Mouse (Mus musculus): ENCODE data around the gene Setdb1. TPM values are rescaled to one million over a fixed set of nuclear protein-coding genes. Genes with fewer than 3 reads are reported as not detected.

Gene Setdb1
- polyA plus RNA-seq, 1 experiment from 2014 or later = 42.2 TPM

DNA sequence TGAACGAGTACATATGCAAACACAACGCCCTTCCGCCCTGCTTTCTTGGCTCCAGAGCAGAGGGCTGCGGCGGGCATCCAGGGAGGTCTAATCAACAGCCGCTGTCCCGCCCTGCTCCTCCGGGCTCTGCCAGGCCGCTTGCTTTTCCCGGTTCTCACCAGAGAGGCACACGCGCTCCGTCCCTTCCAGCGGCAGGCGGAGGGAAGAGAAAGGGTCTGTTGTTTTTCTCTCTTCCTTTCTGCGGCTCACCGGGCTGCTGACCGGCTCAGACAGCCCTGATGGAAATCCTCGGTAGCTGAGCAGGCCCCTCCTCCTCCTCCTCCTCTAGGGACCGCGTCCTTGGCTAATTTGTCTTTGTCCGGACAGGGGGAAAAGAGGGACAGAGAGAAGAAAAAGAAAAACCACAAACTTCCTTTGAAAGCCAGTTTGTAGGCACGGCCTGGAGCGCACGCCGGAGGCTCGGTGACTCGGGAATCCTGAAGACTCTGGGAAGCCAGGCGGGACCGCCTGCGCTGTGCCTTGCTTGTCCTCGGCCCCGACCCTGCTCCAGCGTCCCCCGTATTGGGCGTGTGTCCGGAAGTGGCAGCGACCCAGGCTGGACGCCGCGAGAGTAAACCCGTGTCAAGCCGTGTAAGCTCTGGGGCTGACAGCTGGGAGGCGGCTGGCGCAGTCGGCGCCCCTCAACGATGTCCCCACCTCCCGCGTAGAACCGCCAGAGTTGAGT lies 74.0 kb downstream of the Setdb1 start:
- Histone ChIP-seq H3K4me3 (ENCODE audit: low read depth, low read length) (peak overlapping the region; percentile 67), H3K27me3 (replicated peaks; ENCODE audit: control insufficient read depth, insufficient read depth, low read length) (no peaks in the 10 kb centered on the region), H3K9ac (ENCODE audit: low read length) (peak overlapping the region; percentile 87), H3K36me3 (ENCODE audit: control insufficient read depth, insufficient read depth, low read length) (peaks cover 13% of the 10 kb centered on the region), H3K4me1 (ENCODE audit: control insufficient read depth, insufficient read depth, low read length) (peaks cover 11% of the 10 kb centered on the region), H3K4me2 (ENCODE audit: low read length) (peak overlapping the region; percentile 63), H3K27ac (ENCODE audit: low read depth, low read length) (peak overlapping the region; percentile 95), H3K9me3 (replicated peaks; ENCODE audit: control insufficient read depth, low read length) (no peaks in the 10 kb centered on the region)
- peak; percentile 88 for DNase-seq (ENCODE audit: low spot score)
- peak; percentile 73 for ATAC-seq
- WGBS = 0% methylated on average over 51 of the region's 51 CpGs

DNA sequence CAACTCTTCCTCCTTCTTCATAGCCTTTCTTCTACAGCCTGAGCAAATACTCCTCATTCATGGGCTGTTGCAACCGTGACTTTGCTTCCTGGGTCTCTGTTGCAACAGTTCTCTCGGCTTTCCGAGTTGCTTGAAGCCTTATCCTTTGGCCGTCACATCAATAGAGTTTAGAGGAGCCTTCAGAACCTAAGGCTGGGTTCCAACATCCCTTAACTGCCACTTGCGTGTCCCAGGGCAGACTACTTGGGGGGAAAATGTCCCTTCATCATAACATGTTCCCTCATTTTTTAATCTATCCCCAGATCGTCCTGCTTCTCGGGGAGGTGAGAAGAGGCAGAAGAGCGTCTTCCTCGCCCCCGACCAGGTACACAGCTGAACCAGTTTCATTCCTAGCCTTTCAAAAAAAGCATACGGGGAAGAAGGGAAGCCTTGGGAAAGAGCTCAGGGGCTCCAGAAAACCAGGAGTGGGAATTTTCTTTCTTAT lies 74.6 kb downstream of the Setdb1 start:
- Histone ChIP-seq H3K4me3 (ENCODE audit: low read depth, low read length) (peak overlapping the region; percentile 67), H3K9ac (ENCODE audit: low read length) (peak overlapping the region; percentile 87), H3K36me3 (ENCODE audit: control insufficient read depth, insufficient read depth, low read length) (peaks cover 7% of the 10 kb centered on the region; the same call in 1 of the 2 replicates), H3K4me2 (ENCODE audit: low read length) (peak overlapping the region; percentile 63), H3K27me3 (replicated peaks; ENCODE audit: control insufficient read depth, insufficient read depth, low read length) (no peaks in the 10 kb centered on the region), H3K4me1 (ENCODE audit: control insufficient read depth, insufficient read depth, low read length) (peaks cover 11% of the 10 kb centered on the region), H3K27ac (ENCODE audit: low read depth, low read length) (peak overlapping the region; percentile 95), H3K9me3 (replicated peaks; ENCODE audit: control insufficient read depth, low read length) (no peaks in the 10 kb centered on the region)
- WGBS = under 1% methylated on average over 11 of the region's 11 CpGs
- peak; percentile 46 for DNase-seq (ENCODE audit: low spot score)
- ATAC-seq = peak; percentile 8; the same call in 1 of the 2 replicates

DNA sequence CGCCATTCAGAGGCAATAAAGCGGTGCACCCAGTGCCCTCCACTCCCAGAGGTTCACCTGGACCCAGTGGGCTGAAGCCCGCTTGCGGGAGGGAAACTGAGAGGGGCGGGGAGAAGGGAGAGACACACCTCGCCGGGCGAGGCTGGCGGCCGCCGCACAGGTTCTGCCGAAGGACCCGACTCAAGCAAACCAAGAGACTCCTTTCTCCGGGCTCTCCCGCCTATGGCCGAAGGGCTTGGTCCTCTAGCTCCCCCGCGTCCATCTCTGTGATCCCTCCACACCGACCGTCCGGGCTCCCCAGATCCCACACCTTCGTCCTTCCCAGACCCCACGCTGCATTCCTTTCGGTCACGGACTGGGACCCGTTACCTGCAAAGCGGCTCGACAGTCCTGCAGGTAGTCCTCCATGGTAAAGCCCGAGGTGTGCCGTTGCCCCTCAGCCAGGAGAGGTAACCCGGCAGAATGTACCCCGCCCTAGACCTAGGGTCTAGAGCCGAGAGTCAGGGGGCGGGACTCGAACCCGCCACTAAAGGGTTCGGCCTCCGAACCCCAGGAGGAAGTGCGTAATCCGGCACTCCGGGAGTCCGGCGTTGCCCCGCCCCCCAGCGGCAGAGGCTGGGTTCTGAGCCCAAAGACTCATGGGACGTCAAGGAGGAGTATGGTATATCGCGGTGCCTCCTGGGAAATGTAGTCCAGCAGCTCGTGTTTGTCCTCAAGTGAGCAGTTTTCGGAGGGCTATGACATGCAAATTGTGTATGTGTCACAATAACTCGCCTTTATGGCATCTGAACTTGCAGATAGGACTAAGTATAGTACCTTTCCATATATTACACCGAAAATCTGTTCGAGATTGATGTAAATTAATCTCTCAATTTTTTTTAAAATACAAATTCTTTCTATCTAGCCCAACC lies 75.5 kb downstream of the Setdb1 start, which contains the start of the genes Mindy1 and Prune1:
TSS of gene Mindy1 (plus strand) at position 130 of the 911 bp plus-strand sequence.
TSS of gene Prune1 (minus strand) at position 861 of the 911 bp plus-strand sequence.
- Histone ChIP-seq H3K4me1 (ENCODE audit: control insufficient read depth, insufficient read depth, low read length) (peaks cover 11% of the 10 kb centered on the region), H3K4me3 (ENCODE audit: low read depth, low read length) (peak within 1 kb of the TSS; percentile 67), H3K27ac (ENCODE audit: low read depth, low read length) (peak within 1 kb of the TSS; percentile 95), H3K9ac (ENCODE audit: low read length) (peak within 1 kb of the TSS; percentile 87), H3K9me3 (replicated peaks; ENCODE audit: control insufficient read depth, low read length) (no peaks in the 10 kb centered on the region), H3K4me2 (ENCODE audit: low read length) (peak within 1 kb of the TSS; percentile 63), H3K27me3 (replicated peaks; ENCODE audit: control insufficient read depth, insufficient read depth, low read length) (no peaks in the 10 kb centered on the region), H3K36me3 (ENCODE audit: control insufficient read depth, insufficient read depth, low read length) (0 out of 2 replicates have a peak, but pooled peaks cover 3% of the 10 kb centered on the region)
- DNase-seq (ENCODE audit: low spot score) (peak; percentile 99), ATAC-seq (peak; percentile 94)
- under 1% methylated on average over 53 of the region's 53 CpGs for WGBS

DNA sequence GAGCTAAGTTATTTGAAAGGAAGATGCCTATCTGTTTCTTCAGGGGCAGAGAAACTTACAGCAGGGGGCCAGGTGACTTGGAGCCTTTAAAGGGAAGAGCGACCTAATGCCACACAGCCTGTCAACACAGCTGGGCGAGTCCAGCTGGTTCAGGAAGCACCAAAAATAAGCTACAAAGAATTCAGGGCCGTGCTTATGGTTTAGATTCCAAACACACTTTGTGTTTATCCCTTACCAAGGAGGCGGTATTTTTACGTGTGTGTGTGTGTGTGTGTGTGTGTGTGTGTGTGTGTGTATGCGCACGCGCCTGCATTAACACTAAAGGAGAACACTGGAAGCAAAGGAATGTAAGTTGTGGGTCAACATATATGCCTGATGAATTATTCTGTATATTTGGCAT lies 76.3 kb downstream of the Setdb1 start:
- H3K36me3 ChIP-seq (ENCODE audit: control insufficient read depth, insufficient read depth, low read length) = 0 out of 2 replicates have a peak, but pooled peaks cover 3% of the 10 kb centered on the region
- WGBS = 34% methylated on average over 8 of the region's 8 CpGs
- H3K4me3 ChIP-seq (ENCODE audit: low read depth, low read length) = peak overlapping the region; percentile 67
- H3K9ac ChIP-seq (ENCODE audit: low read length) = peak overlapping the region; percentile 73
- no peak overlapping the region; the same call in none of the 2 replicates for H3K27ac ChIP-seq (ENCODE audit: low read depth, low read length)
- DNase-seq (ENCODE audit: low spot score) (peak; percentile 35), ATAC-seq (no peak)
- H3K9me3 ChIP-seq (replicated peaks; ENCODE audit: control insufficient read depth, low read length) = no peaks in the 10 kb centered on the region
- H3K4me2 ChIP-seq (ENCODE audit: low read length) = peak overlapping the region; percentile 63
- no peaks in the 10 kb centered on the region for H3K27me3 ChIP-seq (replicated peaks; ENCODE audit: control insufficient read depth, insufficient read depth, low read length)
- H3K4me1 ChIP-seq (ENCODE audit: control insufficient read depth, insufficient read depth, low read length) = peaks cover 11% of the 10 kb centered on the region

DNA sequence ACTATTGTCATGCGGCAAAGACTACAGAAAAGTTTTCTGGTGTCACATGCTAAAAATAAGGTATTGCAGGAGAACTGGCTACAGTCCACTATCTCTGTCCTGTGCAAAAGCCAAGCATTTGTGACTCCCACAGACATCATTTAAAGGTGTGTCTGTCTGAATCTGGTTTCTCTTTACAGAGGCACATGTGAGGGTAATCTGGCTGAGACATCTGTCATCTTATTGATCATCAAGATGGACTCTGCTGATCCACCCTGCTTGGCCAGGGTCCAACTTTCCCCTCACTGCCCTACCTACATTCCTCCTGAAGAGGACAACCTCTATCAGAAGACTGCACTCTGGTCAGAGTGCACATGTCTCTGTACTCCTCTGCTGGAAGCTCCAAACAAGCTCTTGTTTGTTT lies 79.9 kb downstream of the Setdb1 start:
- no peak for ATAC-seq

DNA sequence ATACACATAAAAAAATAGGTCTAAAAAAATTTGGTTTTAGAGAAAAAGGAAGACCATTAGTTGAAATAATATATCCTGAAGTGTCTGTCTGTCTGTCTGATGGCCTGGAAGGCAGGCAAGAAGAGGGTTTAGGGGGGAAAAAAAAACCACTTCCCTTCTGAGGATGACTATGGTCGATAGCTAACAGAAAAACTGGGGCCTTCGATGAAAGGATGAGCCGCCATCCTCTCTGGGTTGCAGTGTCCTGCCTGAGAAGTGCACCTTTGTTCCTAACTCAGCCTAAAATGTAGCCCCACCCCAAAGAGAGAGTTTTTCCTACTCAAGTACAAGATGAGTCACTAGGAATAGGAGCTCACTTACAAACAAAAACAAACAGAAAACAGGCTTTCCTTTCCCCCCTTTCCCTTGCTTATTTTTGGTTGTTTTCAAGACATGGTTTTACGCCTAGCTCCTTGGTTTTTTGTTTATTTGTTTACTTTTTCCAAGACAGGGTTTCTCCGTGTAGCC lies 80.5 kb downstream of the Setdb1 start:
- Histone ChIP-seq H3K27me3 (replicated peaks; ENCODE audit: control insufficient read depth, insufficient read depth, low read length) (no peaks in the 10 kb centered on the region), H3K36me3 (ENCODE audit: control insufficient read depth, insufficient read depth, low read length) (0 out of 2 replicates have a peak, but pooled peaks cover 3% of the 10 kb centered on the region), H3K9ac (ENCODE audit: low read length) (no peak overlapping the region), H3K4me1 (ENCODE audit: control insufficient read depth, insufficient read depth, low read length) (no peaks in the 10 kb centered on the region), H3K4me3 (ENCODE audit: low read depth, low read length) (no peak overlapping the region), H3K9me3 (replicated peaks; ENCODE audit: control insufficient read depth, low read length) (no peaks in the 10 kb centered on the region), H3K4me2 (ENCODE audit: low read length) (no peak overlapping the region), H3K27ac (ENCODE audit: low read depth, low read length) (no peak overlapping the region)
- WGBS = 81% methylated on average over 5 of the region's 5 CpGs
- no peak for DNase-seq (ENCODE audit: low spot score)
- ATAC-seq = no peak

More for the DNA sequence above, 79.9 kb downstream of the Setdb1 start:
- Histone ChIP-seq H3K9me3 (replicated peaks; ENCODE audit: control insufficient read depth, low read length) (no peaks in the 10 kb centered on the region), H3K4me1 (ENCODE audit: control insufficient read depth, insufficient read depth, low read length) (no peaks in the 10 kb centered on the region; the same call in 1 of the 2 replicates), H3K27me3 (replicated peaks; ENCODE audit: control insufficient read depth, insufficient read depth, low read length) (no peaks in the 10 kb centered on the region), H3K27ac (ENCODE audit: low read depth, low read length) (no peak overlapping the region), H3K4me3 (ENCODE audit: low read depth, low read length) (no peak overlapping the region), H3K9ac (ENCODE audit: low read length) (no peak overlapping the region), H3K36me3 (ENCODE audit: control insufficient read depth, insufficient read depth, low read length) (0 out of 2 replicates have a peak, but pooled peaks cover 3% of the 10 kb centered on the region), H3K4me2 (ENCODE audit: low read length) (no peak overlapping the region)
- WGBS = 92% methylated on average over 1 of the region's 1 CpGs
- DNase-seq (ENCODE audit: low spot score) = no peak

DNA sequence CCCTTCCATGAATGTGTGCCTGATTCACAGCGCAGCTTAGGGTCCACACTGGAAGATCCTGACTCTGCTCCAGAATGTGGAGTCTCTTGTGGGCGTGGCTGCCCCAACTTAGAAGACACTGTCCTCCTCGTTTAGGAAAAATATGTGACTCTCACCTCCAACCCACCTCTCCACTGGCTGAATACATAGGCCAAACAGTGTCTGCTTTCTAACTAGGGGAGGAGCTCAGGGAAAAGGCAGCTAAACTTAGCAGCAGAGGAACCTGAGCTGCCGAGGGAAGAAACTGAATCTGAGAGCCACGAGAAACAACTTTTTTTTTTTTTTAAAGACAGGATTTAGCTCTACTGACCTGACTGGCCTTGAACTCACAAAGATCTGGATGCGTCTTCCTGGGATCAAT lies 81.8 kb downstream of the Setdb1 start:
- WGBS = 83% methylated on average over 6 of the region's 6 CpGs
- ATAC-seq (no peak), DNase-seq (ENCODE audit: low spot score) (no peak)

DNA sequence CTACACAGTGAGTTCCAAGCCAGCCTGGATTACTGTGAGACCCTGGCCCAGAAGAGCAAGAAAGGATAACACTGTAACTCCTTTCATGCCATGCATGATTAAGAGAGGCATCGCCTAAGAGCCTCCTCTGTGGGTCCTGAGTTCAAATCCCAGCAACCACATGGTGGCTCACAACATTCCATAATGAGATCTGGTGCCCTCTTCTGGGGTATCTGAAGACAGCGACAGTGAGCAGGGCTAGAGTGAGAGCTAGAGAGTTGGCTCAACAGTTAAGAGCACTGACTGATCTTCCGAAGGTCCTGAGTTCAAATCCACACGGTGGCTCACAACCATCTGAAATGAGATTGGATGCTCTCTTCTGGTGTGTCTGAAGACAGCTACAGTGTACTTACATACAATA lies 82.5 kb downstream of the Setdb1 start:
- Histone ChIP-seq H3K4me1 (ENCODE audit: control insufficient read depth, insufficient read depth, low read length) (no peaks in the 10 kb centered on the region), H3K4me2 (ENCODE audit: low read length) (no peak overlapping the region), H3K9ac (ENCODE audit: low read length) (no peak overlapping the region), H3K27me3 (replicated peaks; ENCODE audit: control insufficient read depth, insufficient read depth, low read length) (no peaks in the 10 kb centered on the region), H3K36me3 (ENCODE audit: control insufficient read depth, insufficient read depth, low read length) (0 out of 2 replicates have a peak, but pooled peaks cover 3% of the 10 kb centered on the region), H3K4me3 (ENCODE audit: low read depth, low read length) (no peak overlapping the region), H3K27ac (ENCODE audit: low read depth, low read length) (no peak overlapping the region), H3K9me3 (replicated peaks; ENCODE audit: control insufficient read depth, low read length) (no peaks in the 10 kb centered on the region)
- DNase-seq (ENCODE audit: low spot score) (no peak), ATAC-seq (no peak)
- 98% methylated on average over 4 of the region's 4 CpGs for WGBS

More for the DNA sequence above, 81.8 kb downstream of the Setdb1 start:
- Histone ChIP-seq H3K36me3 (ENCODE audit: control insufficient read depth, insufficient read depth, low read length) (0 out of 2 replicates have a peak, but pooled peaks cover 3% of the 10 kb centered on the region), H3K9me3 (replicated peaks; ENCODE audit: control insufficient read depth, low read length) (no peaks in the 10 kb centered on the region), H3K4me3 (ENCODE audit: low read depth, low read length) (no peak overlapping the region), H3K9ac (ENCODE audit: low read length) (no peak overlapping the region), H3K27ac (ENCODE audit: low read depth, low read length) (no peak overlapping the region), H3K4me1 (ENCODE audit: control insufficient read depth, insufficient read depth, low read length) (no peaks in the 10 kb centered on the region), H3K4me2 (ENCODE audit: low read length) (no peak overlapping the region), H3K27me3 (replicated peaks; ENCODE audit: control insufficient read depth, insufficient read depth, low read length) (no peaks in the 10 kb centered on the region)
